Mouse (Mus musculus) kidney, adult 2 months (tissue): ENCODE data around the gene Ndel1.

Source experiments
- CTCF ChIP-seq: fragments of 200-500 bp; conservative IDR thresholded peaks from 2 replicates; pipeline ENCODE4 v1.5.1; 2011; ENCODE audit warnings: low read depth, mild to moderate bottlenecking, control low read depth, low read length, moderate library complexity, mixed read lengths; ENCODE audit not compliant: insufficient read depth, insufficient read length
- POLR2A ChIP-seq: fragments of 200-500 bp; IDR thresholded peaks from one replicate; pipeline ENCODE4 v1.6.1; 2011; ENCODE audit warnings: low read depth, low read length, control low read depth

DNA sequence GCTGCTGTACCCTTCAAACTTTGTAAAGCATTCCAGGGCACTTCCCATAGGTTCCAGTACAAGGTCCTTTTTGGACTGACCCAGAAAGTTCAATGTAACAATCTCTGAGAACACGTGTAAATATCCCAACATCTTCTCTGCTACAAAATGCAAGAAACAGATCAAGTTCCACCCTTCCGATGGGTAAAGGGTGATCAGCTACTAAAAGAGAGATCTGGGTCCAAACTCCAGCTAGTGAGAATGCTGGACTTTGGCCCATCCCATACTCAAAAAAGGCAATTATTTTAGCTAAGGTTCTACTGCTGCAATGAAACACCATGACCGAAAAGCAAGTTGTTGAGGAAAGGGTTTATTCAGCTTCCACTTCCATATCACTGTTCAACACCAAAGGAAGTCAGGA is 17.0 kb downstream of the Ndel1 start:
- TF ChIP-seq CTCF (no peak), POLR2A (no peak)
